Mouse (Mus musculus) yolk sac, embryonic 10.5 days (tissue): Measurements from ENCODE around the gene Dcdc2a.

Source experiments
- DNase-seq: peaks from one replicate; pipeline ENCODE4 v3.0.0-alpha.2; 2017; ENCODE audit warnings: low spot score

Dcdc2a gene

GRCm38 (mm10) chr13:25178236-25179001 lies 122.6 kb downstream of the Dcdc2a start:
- DNase-seq, result no peak

GRCm38 (mm10) chr13:25186436-25187325 lies 130.9 kb downstream of the Dcdc2a start:
- DNase-seq, result no peak

GRCm38 (mm10) chr13:25187326-25187710 lies 131.5 kb downstream of the Dcdc2a start:
- DNase-seq, result peak; percentile 5

GRCm38 (mm10) chr13:25189419-25190144 lies 133.8 kb downstream of the Dcdc2a start:
- DNase-seq, result no peak

GRCm38 (mm10) chr13:25190218-25190617 lies 134.4 kb downstream of the Dcdc2a start:
- no peak for DNase-seq

- no peak for DNase-seq
Measured at GRCm38 (mm10) chr13:25195706-25196105, 139.9 kb downstream of the Dcdc2a start.

GRCm38 (mm10) chr13:25199916-25200315 lies 144.1 kb downstream of the Dcdc2a start:
- no peak for DNase-seq

GRCm38 (mm10) chr13:25206950-25207349 lies 151.1 kb downstream of the Dcdc2a start:
- DNase-seq, result no peak

- no peak for DNase-seq
Measured at GRCm38 (mm10) chr13:25218394-25218793, 162.6 kb downstream of the Dcdc2a start.

GRCm38 (mm10) chr13:25220186-25220787 lies 164.5 kb downstream of the Dcdc2a start:
- DNase-seq, result no peak

GRCm38 (mm10) chr13:25251893-25252292 lies 196.1 kb downstream of the Dcdc2a start:
- no peak for DNase-seq

- no peak for DNase-seq
Measured at GRCm38 (mm10) chr13:25254478-25255263, 198.9 kb downstream of the Dcdc2a start.

- DNase-seq, result no peak
Measured at GRCm38 (mm10) chr13:25257608-25258007, 201.8 kb downstream of the Dcdc2a start.
